Mouse (Mus musculus): ENCODE data around the gene Clip4. TPM values are rescaled to one million over a fixed set of nuclear protein-coding genes. Genes with fewer than 3 reads are reported as not detected.
A peak's percentile ranks its signal among the peaks of the same experiment; 100 is the strongest.
"Not testable (repeated sequence)": the region's sequence is repeated elsewhere in the genome, so short reads cannot be mapped to it uniquely, and the experiment has no call there.

Clip4 gene
- 6.7 and 7.4 TPM in 2 replicates for polyA plus RNA-seq (2014; fragmentation: Nextera tagmentation; extraction: Ambion mirVana)

- not testable (repeated sequence) for H3K4me2 ChIP-seq (replicated peaks; ENCODE audit: low read depth, low read length); H3K27ac ChIP-seq (ENCODE audit: low read depth, low read length); H3K4me3 ChIP-seq (ENCODE audit: low read length); H3K4me1 ChIP-seq (ENCODE audit: control insufficient read depth, insufficient read depth, low read length); H3K27me3 ChIP-seq (ENCODE audit: control insufficient read depth, insufficient read depth, low read length); H3K9ac ChIP-seq (ENCODE audit: low read depth, low read length); H3K9me3 ChIP-seq (ENCODE audit: control insufficient read depth, low read length); H3K36me3 ChIP-seq (ENCODE audit: control insufficient read depth, insufficient read depth, low read length); ATAC-seq (ENCODE audit: low FRiP score, low TSS enrichment)
- 82% methylated on average over 1 of the region's 1 CpGs for WGBS
These were observed at the start of gene Clip4 for GRCm38 (mm10) chr17:71768173-71768572. Clip4 (plus strand) TSS chr17:71768473.

- no peak for ATAC-seq (ENCODE audit: low FRiP score, low TSS enrichment)
- Histone ChIP-seq H3K36me3 (ENCODE audit: control insufficient read depth, insufficient read depth, low read length) (no peaks in the 10 kb centered on the region), H3K9me3 (ENCODE audit: control insufficient read depth, low read length) (no peaks in the 10 kb centered on the region), H3K4me3 (ENCODE audit: low read length) (no peak overlapping the region), H3K4me2 (replicated peaks; ENCODE audit: low read depth, low read length) (no peak overlapping the region), H3K27me3 (ENCODE audit: control insufficient read depth, insufficient read depth, low read length) (no peaks in the 10 kb centered on the region), H3K4me1 (ENCODE audit: control insufficient read depth, insufficient read depth, low read length) (no peaks in the 10 kb centered on the region), H3K27ac (ENCODE audit: low read depth, low read length) (no peak overlapping the region), H3K9ac (ENCODE audit: low read depth, low read length) (no peak overlapping the region)
These were observed 47.8 kb upstream of the Clip4 start for GRCm38 (mm10) chr17:71720434-71720833.

- no peaks in the 10 kb centered on the region for H3K4me1 ChIP-seq (ENCODE audit: control insufficient read depth, insufficient read depth, low read length)
- no peak overlapping the region for H3K4me3 ChIP-seq (ENCODE audit: low read length)
- no peak overlapping the region for H3K27ac ChIP-seq (ENCODE audit: low read depth, low read length)
- no peak overlapping the region for H3K9ac ChIP-seq (ENCODE audit: low read depth, low read length)
- no peaks in the 10 kb centered on the region for H3K9me3 ChIP-seq (ENCODE audit: control insufficient read depth, low read length)
- 49% methylated on average over 3 of the region's 3 CpGs for WGBS
- no peak overlapping the region for H3K4me2 ChIP-seq (replicated peaks; ENCODE audit: low read depth, low read length)
- no peaks in the 10 kb centered on the region for H3K27me3 ChIP-seq (ENCODE audit: control insufficient read depth, insufficient read depth, low read length)
- H3K36me3 ChIP-seq (ENCODE audit: control insufficient read depth, insufficient read depth, low read length) = no peaks in the 10 kb centered on the region
- no peak for ATAC-seq (ENCODE audit: low FRiP score, low TSS enrichment)
These were observed 47.3 kb upstream of the Clip4 start for GRCm38 (mm10) chr17:71721019-71721418.

- Histone ChIP-seq H3K4me2 (replicated peaks; ENCODE audit: low read depth, low read length) (no peak overlapping the region), H3K36me3 (ENCODE audit: control insufficient read depth, insufficient read depth, low read length) (no peaks in the 10 kb centered on the region), H3K27me3 (ENCODE audit: control insufficient read depth, insufficient read depth, low read length) (no peaks in the 10 kb centered on the region), H3K4me1 (ENCODE audit: control insufficient read depth, insufficient read depth, low read length) (no peaks in the 10 kb centered on the region), H3K27ac (ENCODE audit: low read depth, low read length) (no peak overlapping the region), H3K9me3 (ENCODE audit: control insufficient read depth, low read length) (no peaks in the 10 kb centered on the region), H3K4me3 (ENCODE audit: low read length) (no peak overlapping the region), H3K9ac (ENCODE audit: low read depth, low read length) (no peak overlapping the region)
- 43% methylated on average over 2 of the region's 2 CpGs for WGBS
- peak; percentile 43; the same call in 1 of the 2 replicates for ATAC-seq (ENCODE audit: low FRiP score, low TSS enrichment)
These were observed 37.6 kb upstream of the Clip4 start for GRCm38 (mm10) chr17:71730655-71731054.

GRCm38 (mm10) chr17:71736442-71736841 lies 31.8 kb upstream of the Clip4 start:
- H3K9me3 ChIP-seq (ENCODE audit: control insufficient read depth, low read length) = no peaks in the 10 kb centered on the region
- no peaks in the 10 kb centered on the region for H3K36me3 ChIP-seq (ENCODE audit: control insufficient read depth, insufficient read depth, low read length)
- no peak for ATAC-seq (ENCODE audit: low FRiP score, low TSS enrichment)
- no peak overlapping the region for H3K9ac ChIP-seq (ENCODE audit: low read depth, low read length)
- H3K4me1 ChIP-seq (ENCODE audit: control insufficient read depth, insufficient read depth, low read length) = no peaks in the 10 kb centered on the region
- no peaks in the 10 kb centered on the region for H3K27me3 ChIP-seq (ENCODE audit: control insufficient read depth, insufficient read depth, low read length)
- no peak overlapping the region for H3K27ac ChIP-seq (ENCODE audit: low read depth, low read length)
- 65% methylated on average over 3 of the region's 3 CpGs for WGBS
- H3K4me2 ChIP-seq (replicated peaks; ENCODE audit: low read depth, low read length) = no peak overlapping the region
- H3K4me3 ChIP-seq (ENCODE audit: low read length) = no peak overlapping the region

- Histone ChIP-seq H3K4me3 (ENCODE audit: low read length) (no peak overlapping the region), H3K27ac (ENCODE audit: low read depth, low read length) (no peak overlapping the region), H3K27me3 (ENCODE audit: control insufficient read depth, insufficient read depth, low read length) (no peaks in the 10 kb centered on the region), H3K4me1 (ENCODE audit: control insufficient read depth, insufficient read depth, low read length) (no peaks in the 10 kb centered on the region), H3K36me3 (ENCODE audit: control insufficient read depth, insufficient read depth, low read length) (no peaks in the 10 kb centered on the region), H3K9ac (ENCODE audit: low read depth, low read length) (no peak overlapping the region), H3K9me3 (ENCODE audit: control insufficient read depth, low read length) (no peaks in the 10 kb centered on the region), H3K4me2 (replicated peaks; ENCODE audit: low read depth, low read length) (no peak overlapping the region)
- no peak for ATAC-seq (ENCODE audit: low FRiP score, low TSS enrichment)
- WGBS = 82% methylated on average over 3 of the region's 3 CpGs
These were observed 26.1 kb upstream of the Clip4 start for GRCm38 (mm10) chr17:71742156-71742555.

- Histone ChIP-seq H3K36me3 (ENCODE audit: control insufficient read depth, insufficient read depth, low read length) (no peaks in the 10 kb centered on the region), H3K9ac (ENCODE audit: low read depth, low read length) (no peak overlapping the region), H3K27ac (ENCODE audit: low read depth, low read length) (no peak overlapping the region), H3K4me2 (replicated peaks; ENCODE audit: low read depth, low read length) (no peak overlapping the region), H3K27me3 (ENCODE audit: control insufficient read depth, insufficient read depth, low read length) (no peaks in the 10 kb centered on the region), H3K4me3 (ENCODE audit: low read length) (no peak overlapping the region), H3K9me3 (ENCODE audit: control insufficient read depth, low read length) (no peaks in the 10 kb centered on the region), H3K4me1 (ENCODE audit: control insufficient read depth, insufficient read depth, low read length) (peaks cover 4% of the 10 kb centered on the region; the same call in 1 of the 2 replicates)
- no peak for ATAC-seq (ENCODE audit: low FRiP score, low TSS enrichment)
- 36% methylated on average over 5 of the region's 5 CpGs for WGBS
These were observed 25.3 kb upstream of the Clip4 start for GRCm38 (mm10) chr17:71742935-71743334.

GRCm38 (mm10) chr17:71746114-71746513 lies 22.2 kb upstream of the Clip4 start:
- no peak overlapping the region for H3K9ac ChIP-seq (ENCODE audit: low read depth, low read length)
- H3K27me3 ChIP-seq (ENCODE audit: control insufficient read depth, insufficient read depth, low read length) = no peaks in the 10 kb centered on the region
- no peak overlapping the region for H3K4me2 ChIP-seq (replicated peaks; ENCODE audit: low read depth, low read length)
- ATAC-seq (ENCODE audit: low FRiP score, low TSS enrichment) = no peak
- 48% methylated on average over 9 of the region's 9 CpGs for WGBS
- no peaks in the 10 kb centered on the region for H3K36me3 ChIP-seq (ENCODE audit: control insufficient read depth, insufficient read depth, low read length)
- H3K4me1 ChIP-seq (ENCODE audit: control insufficient read depth, insufficient read depth, low read length) = peaks cover 4% of the 10 kb centered on the region; the same call in 1 of the 2 replicates
- H3K27ac ChIP-seq (ENCODE audit: low read depth, low read length) = no peak overlapping the region
- no peaks in the 10 kb centered on the region for H3K9me3 ChIP-seq (ENCODE audit: control insufficient read depth, low read length)
- no peak overlapping the region for H3K4me3 ChIP-seq (ENCODE audit: low read length)

- ATAC-seq (ENCODE audit: low FRiP score, low TSS enrichment) = peak; percentile 66; the same call in 1 of the 2 replicates
- Histone ChIP-seq H3K4me1 (ENCODE audit: control insufficient read depth, insufficient read depth, low read length) (peaks cover 4% of the 10 kb centered on the region; the same call in 1 of the 2 replicates), H3K27ac (ENCODE audit: low read depth, low read length) (no peak overlapping the region), H3K4me3 (ENCODE audit: low read length) (no peak overlapping the region), H3K9me3 (ENCODE audit: control insufficient read depth, low read length) (no peaks in the 10 kb centered on the region), H3K9ac (ENCODE audit: low read depth, low read length) (no peak overlapping the region), H3K27me3 (ENCODE audit: control insufficient read depth, insufficient read depth, low read length) (no peaks in the 10 kb centered on the region), H3K4me2 (replicated peaks; ENCODE audit: low read depth, low read length) (no peak overlapping the region), H3K36me3 (ENCODE audit: control insufficient read depth, insufficient read depth, low read length) (no peaks in the 10 kb centered on the region)
- WGBS = 41% methylated on average over 8 of the region's 8 CpGs
These were observed 20.7 kb upstream of the Clip4 start for GRCm38 (mm10) chr17:71747561-71747960.
